Mouse (Mus musculus) urinary bladder, postnatal 14 days (tissue): Measurements from ENCODE around the gene Arl4d.

Experiments used
- DNase-seq: peaks from one replicate; pipeline ENCODE4 v3.0.0; 2021; ENCODE audit warnings: low spot score

The Arl4d gene

DNA sequence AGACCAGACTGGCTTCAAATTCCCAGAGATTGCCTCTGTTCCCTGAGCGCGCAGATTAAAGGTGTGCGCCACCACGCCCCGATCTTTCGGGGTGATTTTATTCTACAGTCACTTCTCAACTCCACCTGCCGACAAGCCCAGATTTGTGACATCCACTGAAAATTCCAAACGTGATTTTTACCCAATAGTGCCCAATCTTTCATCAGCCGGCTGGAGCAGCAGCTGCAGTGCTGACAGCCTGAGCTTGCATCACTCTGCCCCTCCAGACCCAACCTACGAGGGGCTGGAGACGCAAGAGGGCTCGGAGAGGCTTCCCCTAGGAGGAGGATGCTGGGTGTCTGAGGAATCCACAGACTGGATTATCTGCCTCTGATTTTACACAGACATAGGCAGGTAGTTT lies 12.3 kb downstream of the Arl4d start:
- DNase-seq, result no peak

GRCm38 (mm10) chr11:101678770-101679169 lies 13.4 kb downstream of the Arl4d start:
- no peak for DNase-seq

- DNase-seq, result no peak
These were observed 14.6 kb downstream of the Arl4d start for GRCm38 (mm10) chr11:101679907-101680306.

GRCm38 (mm10) chr11:101680634-101681325 lies 15.4 kb downstream of the Arl4d start:
- DNase-seq, result no peak

- DNase-seq, result no peak
These were observed 16.6 kb downstream of the Arl4d start for GRCm38 (mm10) chr11:101681968-101682367.

DNA sequence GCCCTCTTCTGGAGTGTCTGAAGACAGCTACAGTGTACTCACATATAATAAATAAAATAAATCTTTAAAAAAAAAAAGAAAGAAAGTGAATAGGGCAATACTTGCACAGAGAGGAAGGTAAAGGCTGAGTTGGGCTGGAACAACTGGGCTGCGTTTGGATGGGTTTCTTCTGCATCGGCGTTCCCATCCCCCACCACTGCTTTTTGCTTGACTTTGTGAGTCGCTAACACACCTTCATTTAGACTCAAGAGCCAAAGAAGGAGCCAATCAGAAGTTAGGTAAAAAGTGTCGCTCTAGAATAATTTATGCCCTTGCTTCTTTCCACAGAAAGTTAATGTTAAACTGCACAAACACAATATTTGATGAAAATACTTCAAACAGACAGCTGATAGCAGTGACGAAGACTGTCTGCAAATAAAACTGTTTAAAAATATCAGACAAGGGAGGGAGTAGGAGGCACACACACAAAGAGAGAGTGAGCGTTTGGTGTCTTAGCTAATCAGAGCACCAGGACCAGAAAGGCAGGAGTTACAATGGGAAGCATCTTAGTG lies 17.1 kb downstream of the Arl4d start:
- no peak for DNase-seq

DNA sequence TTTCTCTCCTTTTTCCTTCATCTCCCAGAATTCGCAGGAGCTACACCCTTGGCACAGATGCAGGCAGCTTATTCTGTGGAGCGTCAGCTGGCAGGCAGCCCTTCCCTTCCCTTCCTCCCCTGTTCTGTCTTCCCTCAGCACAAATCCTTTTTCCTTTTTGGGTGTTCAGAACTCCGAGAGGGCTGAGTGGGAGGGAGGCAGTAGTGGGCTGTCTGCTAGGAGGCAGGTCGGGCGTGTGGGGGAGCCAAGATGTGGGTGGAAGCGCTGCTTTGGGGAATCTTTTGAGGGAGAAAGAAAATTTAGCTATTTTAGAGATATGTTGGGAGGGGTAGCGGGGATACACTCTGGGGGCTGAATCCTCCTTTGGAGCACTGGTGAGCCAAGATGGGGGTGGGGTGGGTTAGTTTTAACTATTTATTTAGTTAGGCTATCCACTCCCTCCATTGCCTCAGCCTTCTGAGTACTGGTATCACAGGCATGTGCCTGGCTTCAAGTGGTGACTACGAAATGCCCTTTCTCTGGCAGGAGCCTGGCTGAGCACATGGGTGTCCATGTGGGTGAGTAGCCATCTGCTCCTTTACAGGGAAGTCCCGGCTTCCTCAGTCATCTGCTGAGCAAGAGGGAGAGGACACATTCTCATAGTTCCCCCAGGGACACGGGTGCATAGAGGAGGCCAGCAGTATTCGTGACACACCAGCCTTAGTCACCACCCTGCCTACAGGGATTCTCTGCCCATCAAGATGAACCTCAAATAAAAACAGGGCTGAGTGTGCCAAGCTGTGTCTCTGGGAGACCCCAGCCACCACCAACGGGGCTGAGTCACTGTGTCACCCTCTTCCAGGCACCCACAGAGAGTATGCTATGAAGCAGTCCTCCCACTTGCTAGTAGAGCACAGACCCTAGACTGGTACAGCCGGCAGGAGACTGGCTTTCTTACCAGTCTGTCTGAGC lies 22.3 kb downstream of the Arl4d start:
- DNase-seq, result peak; percentile 85

DNA sequence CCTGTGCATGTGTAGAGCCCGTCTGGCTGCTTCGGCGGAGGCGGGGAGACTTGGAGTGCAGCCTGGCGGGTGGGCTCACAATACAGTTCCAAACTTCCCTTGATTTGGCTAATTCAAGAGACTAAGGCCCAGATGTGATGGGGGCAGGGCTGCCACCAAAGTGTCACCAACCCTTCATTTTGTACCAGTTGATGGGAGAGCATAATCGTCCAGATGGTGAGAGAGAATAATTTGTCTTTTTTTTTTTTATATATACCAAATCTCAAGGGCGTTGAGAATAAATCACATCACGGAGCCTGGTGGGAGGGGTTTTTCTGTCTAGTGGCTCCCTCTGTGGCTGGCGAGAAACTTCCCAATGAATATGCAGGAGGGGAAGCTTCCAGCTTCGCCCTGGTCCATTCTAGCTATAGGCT lies 24.4 kb downstream of the Arl4d start:
- DNase-seq, result no peak

- DNase-seq, result no peak
These were observed 25.0 kb downstream of the Arl4d start for GRCm38 (mm10) chr11:101690326-101690725.

DNA sequence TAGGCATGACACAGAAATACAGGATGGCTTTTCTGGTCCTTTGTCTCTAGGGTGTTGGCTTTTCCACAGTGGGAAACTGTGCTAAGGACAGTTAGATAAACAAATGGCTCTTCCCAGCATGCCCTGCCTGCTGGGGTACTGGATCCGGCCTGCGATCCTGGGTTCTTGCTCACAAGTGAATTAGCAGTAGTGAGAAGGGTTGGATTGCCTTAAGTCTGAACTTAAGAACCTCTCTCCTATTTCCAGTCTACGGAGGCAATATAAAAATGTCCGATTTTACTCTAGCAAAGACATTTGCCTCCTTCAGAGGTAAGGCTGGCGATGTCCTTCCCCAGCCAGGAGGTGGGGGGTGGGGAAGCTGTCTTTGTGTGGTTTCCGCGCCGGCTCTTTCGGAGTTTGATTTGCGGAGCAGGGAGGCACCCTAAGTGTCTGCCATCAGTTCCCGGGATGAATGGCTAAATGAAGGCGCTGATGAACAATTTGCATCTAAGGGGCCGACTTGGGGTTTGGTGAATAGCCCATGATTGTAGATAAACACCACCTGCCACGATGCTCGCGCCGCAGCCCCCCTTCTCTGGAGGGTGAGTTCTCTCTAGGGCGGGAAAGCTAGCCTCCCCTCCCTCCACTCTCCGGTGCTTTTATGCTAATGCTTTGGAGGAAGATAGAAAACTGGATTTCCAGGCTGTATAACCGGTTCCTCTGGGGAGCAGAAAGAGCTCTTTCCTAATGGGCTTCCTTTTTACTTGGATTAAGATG lies 30.7 kb downstream of the Arl4d start:
- DNase-seq, result peak; percentile 51

DNA sequence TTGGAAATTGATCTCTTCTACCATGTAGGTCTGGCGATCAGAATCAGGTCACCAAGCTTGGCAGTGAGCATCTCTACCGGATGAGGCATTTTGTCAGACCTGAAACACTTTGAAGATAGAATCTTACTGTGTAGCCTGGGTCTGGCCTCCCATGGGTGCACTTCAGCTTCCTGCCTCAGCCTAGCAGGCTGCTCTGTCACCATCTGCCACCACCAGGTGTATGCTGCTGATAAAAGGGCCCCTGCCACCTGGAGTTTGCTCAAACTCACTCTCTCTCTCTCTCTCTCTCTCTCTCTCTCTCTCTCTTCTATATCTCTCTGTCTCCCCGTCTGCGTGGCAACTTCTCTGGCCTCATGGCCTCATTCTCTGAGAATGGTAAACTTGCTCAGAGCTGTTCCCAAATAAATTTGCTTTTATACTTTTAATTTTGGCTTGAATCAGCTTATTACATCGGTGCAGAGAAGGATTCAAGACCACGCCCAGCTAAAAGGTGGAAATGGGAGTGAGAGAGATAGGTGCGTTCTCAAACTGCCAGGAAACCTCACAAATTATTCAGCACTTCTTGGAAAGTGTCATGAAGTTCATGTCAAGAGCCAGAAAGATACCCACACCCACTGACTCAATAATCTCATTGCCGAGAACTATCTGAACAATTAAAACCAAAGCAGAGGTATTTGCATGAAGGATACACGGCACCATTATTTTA lies 32.0 kb downstream of the Arl4d start:
- DNase-seq, result no peak

GRCm38 (mm10) chr11:101698114-101698513 lies 32.8 kb downstream of the Arl4d start:
- no peak for DNase-seq

DNA sequence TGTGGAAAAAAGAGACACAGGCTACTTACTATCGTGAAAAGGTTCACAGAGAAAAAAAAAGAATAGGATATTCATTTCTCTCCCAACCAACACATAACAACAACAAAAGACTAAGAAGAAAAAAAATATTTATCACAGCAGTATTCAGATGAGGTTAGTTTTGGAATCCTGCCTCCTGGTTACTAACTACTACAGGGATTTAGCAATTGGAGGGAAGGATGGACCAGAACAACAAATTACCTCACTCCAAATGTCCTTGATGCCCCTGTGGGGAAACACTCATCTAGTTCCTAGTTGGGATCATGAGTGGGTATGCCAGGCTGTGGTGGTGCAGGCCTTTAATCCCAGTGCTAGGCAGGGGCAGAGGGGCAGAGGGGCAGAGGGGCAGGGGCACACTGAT lies 34.2 kb downstream of the Arl4d start:
- no peak for DNase-seq

DNA sequence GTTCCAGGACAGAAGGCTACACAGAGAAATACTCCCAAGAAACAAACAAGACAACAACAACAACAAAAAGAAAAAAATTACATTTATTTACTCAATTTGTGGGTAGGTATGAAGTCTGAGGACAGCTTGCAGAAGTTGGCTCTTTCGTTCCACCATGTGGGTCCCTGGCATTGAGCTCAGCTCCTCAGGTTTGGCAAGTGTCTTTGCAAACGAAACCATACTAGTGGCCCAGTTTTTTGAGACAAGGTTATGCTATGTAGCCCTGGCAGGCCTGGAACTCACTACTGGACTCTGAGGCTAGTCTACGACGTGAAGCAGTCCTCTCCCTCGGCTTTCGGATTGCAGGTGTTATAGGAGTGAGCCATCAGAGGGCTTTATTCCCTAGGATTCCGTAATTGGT lies 34.6 kb downstream of the Arl4d start:
- DNase-seq, result no peak

DNA sequence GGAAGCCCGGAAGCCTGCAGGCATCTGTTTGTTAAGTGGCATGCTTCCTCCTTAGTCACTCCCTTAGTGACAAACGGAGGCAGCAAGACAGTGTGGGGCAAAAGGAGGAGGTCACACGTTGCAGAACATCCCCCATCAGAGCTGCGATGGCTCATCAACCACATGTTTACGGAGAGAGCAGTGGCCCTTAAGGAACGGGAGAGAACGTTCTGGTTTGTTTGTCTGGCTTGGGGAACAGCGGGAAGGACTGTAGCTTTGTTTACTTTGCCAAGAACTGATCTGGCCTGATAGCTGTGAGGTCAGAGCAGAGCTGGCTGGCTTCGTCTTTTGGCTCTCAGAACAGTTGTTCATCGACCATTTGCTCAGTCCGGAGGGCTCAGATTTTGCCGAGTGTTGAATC lies 35.1 kb downstream of the Arl4d start:
- peak; percentile 62 for DNase-seq

DNA sequence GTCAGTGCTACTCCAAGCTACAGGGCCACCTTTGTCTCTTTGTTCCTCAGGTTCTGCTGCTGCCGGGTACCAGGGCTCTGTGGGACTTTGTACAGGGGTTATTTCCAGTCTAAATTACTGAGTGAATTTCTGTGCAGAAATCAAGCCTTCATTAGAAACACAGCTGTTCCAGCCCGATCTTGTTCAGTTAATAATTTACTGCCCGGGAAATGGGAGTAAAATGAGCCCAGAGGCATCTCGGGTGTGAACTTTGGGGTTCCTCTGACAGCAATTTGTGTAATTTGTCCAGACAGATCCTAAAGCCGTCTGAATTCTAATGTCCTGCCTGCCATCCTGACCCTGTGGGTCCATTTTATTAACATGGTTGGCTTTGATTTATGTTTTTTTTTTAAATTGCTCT lies 38.7 kb downstream of the Arl4d start:
- DNase-seq, result no peak

DNA sequence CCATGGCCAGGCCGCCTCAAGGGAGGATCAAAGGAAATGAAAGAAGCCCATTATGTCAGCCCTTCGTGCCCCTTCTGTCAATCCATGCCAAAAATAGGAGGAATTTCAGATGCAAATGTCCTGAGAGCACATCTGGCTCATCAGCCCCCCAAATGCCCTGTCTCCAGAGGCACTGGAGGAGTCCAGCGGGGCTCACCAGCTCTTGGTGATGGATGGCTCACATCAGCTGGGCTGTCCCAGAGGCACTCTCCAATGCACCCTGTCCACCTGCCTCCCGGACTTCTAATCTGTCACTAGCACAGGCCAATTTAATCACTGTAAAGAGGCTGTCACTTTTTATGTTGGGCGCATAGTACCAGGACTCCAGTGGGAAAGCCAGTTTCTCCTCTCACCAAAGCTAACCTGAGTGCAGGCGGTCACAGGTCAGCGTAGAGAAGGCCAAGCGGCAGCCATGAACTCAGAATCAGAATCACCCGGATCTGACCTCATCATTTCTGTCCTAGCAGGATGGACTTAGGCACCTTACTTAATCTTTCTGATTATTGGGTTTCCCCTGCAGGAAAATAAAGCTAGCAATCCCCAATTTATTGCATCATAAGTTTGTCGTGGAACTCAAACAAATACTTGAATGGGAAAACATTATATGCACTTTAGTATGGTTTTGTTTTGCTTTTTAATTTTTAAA lies 41.6 kb downstream of the Arl4d start:
- no peak for DNase-seq

DNA sequence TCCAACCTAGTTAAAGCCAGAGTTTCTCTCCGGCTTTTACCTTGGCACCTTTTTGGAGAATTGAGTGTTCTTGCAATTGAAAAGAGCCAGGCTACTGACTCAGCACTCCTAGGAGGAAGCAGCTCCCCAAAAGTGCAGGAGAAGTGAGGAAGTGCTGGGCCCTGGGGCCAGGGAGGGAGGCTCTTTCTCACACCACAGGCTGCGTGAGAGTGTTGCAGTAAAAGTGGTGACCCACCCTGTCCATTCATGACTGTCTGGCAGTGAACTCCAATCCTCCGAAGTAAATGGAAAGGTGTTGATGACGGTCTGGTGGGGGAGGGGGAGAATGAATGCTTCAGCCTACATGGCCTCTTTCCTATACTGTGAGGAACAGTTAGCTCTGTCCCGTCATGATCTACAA lies 43.1 kb downstream of the Arl4d start:
- DNase-seq, result no peak

GRCm38 (mm10) chr11:101712811-101713210 lies 47.5 kb downstream of the Arl4d start:
- DNase-seq, result no peak

GRCm38 (mm10) chr11:101714012-101714411 lies 48.7 kb downstream of the Arl4d start:
- no peak for DNase-seq
